Comparison of ENCODE assay signal across 9 mouse cellular contexts in genomic region chr3:40686836-40687235, GRCm38 (mm10). TPM values are rescaled to one million over a fixed set of nuclear protein-coding genes. Genes with fewer than 3 reads are reported as not detected.
DNase-seq lines count a peak whose midpoint lies in the region; ATAC-seq and TF ChIP-seq lines count a peak whose summit lies in the region.
"Had no signal": no experiment of that assay in that cellular context is flagged by ENCODE, and none has a peak within 500 bp of the region (broad histone marks: within the 10 kb centered on the region; RNA-seq: fewer than 3 reads in every experiment).

No protein-coding gene starts in this region.

- peaks cover 10% of the 10 kb centered on the region; the same call in 1 of the 2 replicates for H3K36me3 ChIP-seq in neural tube, embryonic 12.5 days
- no peaks in the 10 kb centered on the region for H3K36me3 ChIP-seq in embryonic facial prominence, embryonic 11.5 days (replicated peaks; ENCODE audit: control insufficient read depth, insufficient read depth, low read depth, low read length)
- H3K36me3 ChIP-seq in hindbrain, embryonic 13.5 days = peaks cover 4% of the 10 kb centered on the region; the same call in 1 of the 2 replicates
- H3K36me3 ChIP-seq in kidney, adult 2 months (ENCODE audit: control insufficient read depth, insufficient read depth, low read length) = no peaks in the 10 kb centered on the region

- no peaks in the 10 kb centered on the region for H3K9me3 ChIP-seq in neural tube, embryonic 12.5 days
- no peaks in the 10 kb centered on the region for H3K9me3 ChIP-seq in embryonic facial prominence, embryonic 11.5 days (replicated peaks; ENCODE audit: control insufficient read depth, low read length)
- no peaks in the 10 kb centered on the region for H3K9me3 ChIP-seq in hindbrain, embryonic 13.5 days

- H3K27ac ChIP-seq in neural tube, embryonic 12.5 days = no peak overlapping the region
- H3K27ac ChIP-seq in embryonic facial prominence, embryonic 11.5 days (replicated peaks; ENCODE audit: low read depth, low read length) = no peak overlapping the region
- peak overlapping the region; percentile 40 for H3K27ac ChIP-seq in hindbrain, embryonic 13.5 days
- no peak overlapping the region for H3K27ac ChIP-seq in kidney, adult 2 months (ENCODE audit: insufficient read depth, low read depth, low read length)

- TF ChIP-seq CTCF in kidney, adult 2 months (conservative IDR thresholded peaks at IDR 0.05; ENCODE audit: insufficient read depth, insufficient read length, low read depth, low read length) = no peak

- no peak overlapping the region for H3K9ac ChIP-seq in neural tube, embryonic 12.5 days
- no peak overlapping the region for H3K9ac ChIP-seq in embryonic facial prominence, embryonic 11.5 days (replicated peaks; ENCODE audit: low read length)
- no peak overlapping the region for H3K9ac ChIP-seq in hindbrain, embryonic 13.5 days

- no peaks in the 10 kb centered on the region for H3K27me3 ChIP-seq in neural tube, embryonic 12.5 days (replicated peaks)
- no peaks in the 10 kb centered on the region for H3K27me3 ChIP-seq in embryonic facial prominence, embryonic 11.5 days (ENCODE audit: control insufficient read depth, insufficient read depth, low read length)
- no peaks in the 10 kb centered on the region for H3K27me3 ChIP-seq in hindbrain, embryonic 13.5 days
- no peaks in the 10 kb centered on the region for H3K27me3 ChIP-seq in kidney, adult 2 months (replicated peaks; ENCODE audit: control insufficient read depth, insufficient read depth, low read length)

- 19% methylated on average over 9 of the region's 9 CpGs for WGBS in neural tube, embryonic 12.5 days
- WGBS in embryonic facial prominence, embryonic 11.5 days = 19% methylated on average over 9 of the region's 9 CpGs
- 15% methylated on average over 9 of the region's 9 CpGs for WGBS in hindbrain, embryonic 13.5 days
- 74% methylated on average over 9 of the region's 9 CpGs for WGBS in kidney, adult 2 months

- H3K4me1 ChIP-seq in neural tube, embryonic 12.5 days = peaks cover 17% of the 10 kb centered on the region
- peaks cover 3% of the 10 kb centered on the region; the same call in 1 of the 2 replicates for H3K4me1 ChIP-seq in embryonic facial prominence, embryonic 11.5 days (ENCODE audit: control insufficient read depth, insufficient read depth, low read length)
- H3K4me1 ChIP-seq in hindbrain, embryonic 13.5 days (replicated peaks) = peaks cover 29% of the 10 kb centered on the region
- H3K4me1 ChIP-seq in kidney, adult 2 months (ENCODE audit: control insufficient read depth, insufficient read depth, low read length) = no peaks in the 10 kb centered on the region

- TF ChIP-seq POLR2A in kidney, adult 2 months (IDR thresholded peaks at IDR 0.05; ENCODE audit: low read depth, low read length) = no peak

- no peak for DNase-seq in neural tube, embryonic 10.5 days (ENCODE audit: extremely low spot score, low spot score)
- peak; percentile 13 for DNase-seq in embryonic facial prominence, embryonic 11.5 days (ENCODE audit: low spot score)
- no peak for DNase-seq in kidney, adult 2 months
- DNase-seq in gastrocnemius, postnatal 14 days = no peak

- intact Hi-C loops in gastrocnemius, postnatal 14 days (cut with DNase I; ENCODE audit: low total_unique reads) = no loop called here

- H3K4me3 ChIP-seq in neural tube, embryonic 12.5 days = no peak overlapping the region
- H3K4me3 ChIP-seq in embryonic facial prominence, embryonic 11.5 days (ENCODE audit: low read depth, low read length) = no peak overlapping the region
- no peak overlapping the region for H3K4me3 ChIP-seq in hindbrain, embryonic 13.5 days
- H3K4me3 ChIP-seq in kidney, adult 2 months (ENCODE audit: insufficient read depth, low read depth, low read length) = no peak overlapping the region

- H3K4me2 ChIP-seq in neural tube, embryonic 12.5 days (replicated peaks) = no peak overlapping the region
- H3K4me2 ChIP-seq in embryonic facial prominence, embryonic 11.5 days (ENCODE audit: low read depth, low read length) = no peak overlapping the region
- peak overlapping the region; percentile 21; the same call in 1 of the 2 replicates for H3K4me2 ChIP-seq in hindbrain, embryonic 13.5 days
- H3K4me2 ChIP-seq: liver, embryonic 11.5 days had no signal

- ATAC-seq in neural tube, embryonic 12.5 days (ENCODE audit: low FRiP score, low read depth) = peak; percentile 78
- no peak for ATAC-seq in embryonic facial prominence, embryonic 11.5 days (replicated peaks; ENCODE audit: insufficient number of reproducible peaks, low FRiP score, low TSS enrichment, low read depth)
- no peak for ATAC-seq in hindbrain, embryonic 13.5 days (ENCODE audit: low FRiP score)
- no peak for ATAC-seq in inflammation-experienced regulatory T-cells, adult 6 months

RNA-seq across cellular contexts. Expression of gene Slc25a31, which starts 21.8 kb away (rescaled TPM):
- polyA plus RNA-seq in neural tube, embryonic 12.5 days (2016; fragmentation: Nextera tagmentation; extraction: Ambion mirVana) = 0.09 and 0.33 TPM in 2 replicates
- polyA plus RNA-seq in embryonic facial prominence, embryonic 11.5 days (2014; fragmentation: Nextera tagmentation; extraction: Ambion mirVana) = 0.22 and 0.45 TPM in 2 replicates
- 0.27 and 0.41 TPM in 2 replicates for polyA plus RNA-seq in hindbrain, embryonic 13.5 days (2015; fragmentation: Nextera tagmentation; extraction: Ambion mirVana)
- polyA plus RNA-seq in kidney, adult 2 months (2012; rRNA removed) = 0.08 TPM in 1 of 2 replicates, not detected in the other
- not detected for polyA plus RNA-seq in inflammation-experienced regulatory T-cells, adult 6 months (2017; shearing (Covaris generic))
- not detected for total RNA-seq in gastrocnemius, postnatal 14 days (2021)
- total RNA-seq: common myeloid progenitor, adult 5-6 weeks had no signal

RNA-seq across cellular contexts. Expression of gene Hspa4l, which starts 57.5 kb away (rescaled TPM):
- 59.4 and 64.4 TPM in 2 replicates for polyA plus RNA-seq in neural tube, embryonic 12.5 days (2016; fragmentation: Nextera tagmentation; extraction: Ambion mirVana)
- 22.7 and 23.6 TPM in 2 replicates for polyA plus RNA-seq in embryonic facial prominence, embryonic 11.5 days (2014; fragmentation: Nextera tagmentation; extraction: Ambion mirVana)
- polyA plus RNA-seq in hindbrain, embryonic 13.5 days (2015; fragmentation: Nextera tagmentation; extraction: Ambion mirVana) = 57.1 and 64.8 TPM in 2 replicates
- polyA plus RNA-seq in kidney, adult 2 months (2012; rRNA removed) = 6.5 and 8.1 TPM in 2 replicates
- 10 to 100 TPM; 21.5 to 44.4 (median 25.4) TPM for polyA plus RNA-seq in inflammation-experienced regulatory T-cells, adult 6 months (2017; shearing (Covaris generic))
- total RNA-seq in gastrocnemius, postnatal 14 days (2021) = 1 to 10 TPM; 4.5 to 5.0 TPM
